Comparison of ENCODE assay signal across 10 mouse cellular contexts in genomic region chr17:85867945-85868616, GRCm38 (mm10).
DNase-seq lines count a peak whose midpoint lies in the region; ATAC-seq and TF ChIP-seq lines count a peak whose summit lies in the region.
"Had no signal": no experiment of that assay in that cellular context is flagged by ENCODE, and none has a peak within 500 bp of the region (broad histone marks: within the 10 kb centered on the region; RNA-seq: fewer than 3 reads in every experiment).

No protein-coding gene starts in this region.

- no peaks in the 10 kb centered on the region for H3K4me1 ChIP-seq in lung, postnatal 0 days (ENCODE audit: insufficient read depth, low read depth, low read length)
- peaks cover 48% of the 10 kb centered on the region for H3K4me1 ChIP-seq in embryonic facial prominence, embryonic 13.5 days
- H3K4me1 ChIP-seq in kidney, embryonic 15.5 days = peaks cover 49% of the 10 kb centered on the region

- H3K36me3 ChIP-seq in lung, postnatal 0 days (ENCODE audit: insufficient read depth, low read length) = no peaks in the 10 kb centered on the region
- no peaks in the 10 kb centered on the region for H3K36me3 ChIP-seq in embryonic facial prominence, embryonic 13.5 days
- H3K36me3 ChIP-seq in kidney, embryonic 15.5 days = no peaks in the 10 kb centered on the region

- no peak overlapping the region for H3K27ac ChIP-seq in lung, postnatal 0 days (ENCODE audit: low read length)
- H3K27ac ChIP-seq in embryonic facial prominence, embryonic 13.5 days = peak overlapping the region; percentile 84
- H3K27ac ChIP-seq in kidney, embryonic 15.5 days = 0 out of 2 replicates have a peak overlapping the region, but pooled peaks have one; percentile 68

- no peaks in the 10 kb centered on the region for H3K9me3 ChIP-seq in lung, postnatal 0 days (ENCODE audit: low read length)
- H3K9me3 ChIP-seq in embryonic facial prominence, embryonic 13.5 days = no peaks in the 10 kb centered on the region
- no peaks in the 10 kb centered on the region for H3K9me3 ChIP-seq in kidney, embryonic 15.5 days (replicated peaks)

- peak; percentile 30 for DNase-seq in lung, postnatal 0 days (ENCODE audit: low spot score)
- DNase-seq in lung, postnatal 25 days (ENCODE audit: low spot score) = no peak
- DNase-seq in ovary, postnatal 36 days (ENCODE audit: low spot score) = peak; percentile 56
- DNase-seq in right cerebral cortex, postnatal 14 days = no peak
- no peak for DNase-seq in layer of hippocampus, adult 18-20 months (ENCODE audit: low spot score in 2 of 2)
- no peak for DNase-seq in gastrocnemius, postnatal 25 days
- DNase-seq: heart, postnatal 4 days; thymus, postnatal 25 days had no signal

- no peak overlapping the region for H3K4me3 ChIP-seq in lung, postnatal 0 days (ENCODE audit: low read depth, low read length)
- H3K4me3 ChIP-seq in embryonic facial prominence, embryonic 13.5 days = no peak overlapping the region
- H3K4me3 ChIP-seq in kidney, embryonic 15.5 days (replicated peaks) = no peak overlapping the region

- TF ChIP-seq EP300 in lung, postnatal 0 days (IDR thresholded peaks at IDR 0.05) = no peak

- peak; percentile 62 for ATAC-seq in lung, postnatal 0 days
- 0 out of 2 replicates have a peak, but pooled peaks have one; percentile 11 for ATAC-seq in embryonic facial prominence, embryonic 13.5 days (ENCODE audit: insufficient number of reproducible peaks, insufficient read depth, low FRiP score, low TSS enrichment, low read depth)
- 0 out of 2 replicates have a peak, but pooled peaks have one; percentile 24 for ATAC-seq in kidney, embryonic 15.5 days (replicated peaks; ENCODE audit: low FRiP score)

- no peak for TF ChIP-seq CTCF in lung, postnatal 0 days (IDR thresholded peaks at IDR 0.05)

- H3K27me3 ChIP-seq in lung, postnatal 0 days (replicated peaks; ENCODE audit: insufficient read depth, low read length) = no peaks in the 10 kb centered on the region
- peaks cover 10% of the 10 kb centered on the region for H3K27me3 ChIP-seq in embryonic facial prominence, embryonic 13.5 days
- H3K27me3 ChIP-seq in kidney, embryonic 15.5 days = peaks cover 27% of the 10 kb centered on the region

- H3K4me2 ChIP-seq in lung, postnatal 0 days (replicated peaks; ENCODE audit: low read depth, low read length) = no peak overlapping the region
- H3K4me2 ChIP-seq in embryonic facial prominence, embryonic 13.5 days = no peak overlapping the region; the same call in 1 of the 2 replicates
- H3K4me2 ChIP-seq in kidney, embryonic 15.5 days = no peak overlapping the region

- H3K9ac ChIP-seq in lung, postnatal 0 days (replicated peaks; ENCODE audit: low read depth) = no peak overlapping the region
- no peak overlapping the region for H3K9ac ChIP-seq in embryonic facial prominence, embryonic 13.5 days
- no peak overlapping the region for H3K9ac ChIP-seq in kidney, embryonic 15.5 days

- 51% methylated on average over 12 of the region's 12 CpGs for WGBS in lung, postnatal 0 days
- WGBS in embryonic facial prominence, embryonic 13.5 days = 66% methylated on average over 12 of the region's 12 CpGs
- 68% methylated on average over 12 of the region's 12 CpGs for WGBS in kidney, embryonic 15.5 days

Comparison
In these comparisons a context has a peak if more than half of its experiments do, and no peak if none do; other contexts are left out.
1. DNase-seq: peak in lung, postnatal 0 days (single experiment) and ovary, postnatal 36 days (single experiment); none in lung, postnatal 25 days (single experiment), right cerebral cortex, postnatal 14 days (single experiment), layer of hippocampus, adult 18-20 months (0 of 2) and gastrocnemius, postnatal 25 days (single experiment).
2. ATAC-seq: peak in every context shown above with its lines; median percentile 62 in lung, postnatal 0 days; 24 in kidney, embryonic 15.5 days; 11 in embryonic facial prominence, embryonic 13.5 days.